In the genomic region with DNA sequence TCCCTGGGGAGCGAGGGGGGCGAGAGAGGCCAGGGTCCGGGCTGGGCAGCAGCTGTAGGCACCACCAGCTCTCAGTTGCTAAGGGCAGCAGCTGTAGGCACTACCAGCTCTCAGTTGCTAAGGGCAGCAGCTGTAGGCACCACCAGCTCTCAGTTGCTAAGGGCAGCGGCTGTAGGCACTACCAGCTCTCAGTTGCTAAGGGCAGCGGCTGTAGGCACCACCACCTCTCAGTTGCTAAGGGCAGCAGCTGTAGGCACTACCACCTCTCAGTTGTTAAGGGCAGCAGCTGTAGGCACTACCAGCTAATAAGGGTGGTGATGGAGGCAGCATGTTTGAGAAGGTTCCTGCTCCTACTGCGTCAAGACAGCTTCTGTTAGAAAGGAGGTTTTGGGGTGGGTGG, we compare ENCODE assay signal across 22 mouse cellular contexts. TPM values are rescaled to one million over a fixed set of nuclear protein-coding genes. Genes with fewer than 3 reads are reported as not detected.
DNase-seq lines count a peak whose midpoint lies in the region; ATAC-seq lines count a peak whose summit lies in the region.
"Had no signal": no experiment of that assay in that cellular context is flagged by ENCODE, and none has a peak within 500 bp of the region (broad histone marks: within the 10 kb centered on the region; RNA-seq: fewer than 3 reads in every experiment).

No protein-coding gene starts in this region.

- WGBS in forebrain, embryonic 14.5 days, result 62% methylated on average over 6 of the region's 6 CpGs
- WGBS in forebrain, embryonic 11.5 days, result 59% methylated on average over 6 of the region's 6 CpGs
- 58% methylated on average over 6 of the region's 6 CpGs for WGBS in limb, embryonic 10.5 days

- peak; percentile 52 for DNase-seq in forebrain, embryonic 14.5 days (ENCODE audit: low spot score)
- no peak for DNase-seq in forebrain, embryonic 11.5 days (ENCODE audit: low spot score)
- peak; percentile 29 for DNase-seq in left cerebral cortex, postnatal 4 days
- no peak for DNase-seq in left cerebral cortex, adult 18-20 months (ENCODE audit: low spot score in 2 of 2)
- DNase-seq in R1 (ENCODE audit: low read depth, low spot score), result peak; percentile 44
- DNase-seq in limb, embryonic 10.5 days (ENCODE audit: low spot score), result no peak
- no peak for DNase-seq in right cerebral cortex, postnatal 14 days
- no peak for DNase-seq in cerebellum, postnatal 25 days
- DNase-seq: adrenal gland, postnatal 10 days; cerebellum, adult 11 months; cerebellum, postnatal 10 days; gastrocnemius, postnatal 36 days; heart, postnatal 4 days; liver, embryonic 13.5 days; lung, postnatal 4 days; right cerebral cortex, adult 18-20 months; thymus, postnatal 36 days had no signal

- no peaks in the 10 kb centered on the region for H3K27me3 ChIP-seq in forebrain, embryonic 14.5 days (replicated peaks; ENCODE audit: control insufficient read depth, insufficient read depth, low read length)
- no peaks in the 10 kb centered on the region for H3K27me3 ChIP-seq in forebrain, embryonic 11.5 days (ENCODE audit: control insufficient read depth, insufficient read depth, low read length)
- peaks cover 60% of the 10 kb centered on the region for H3K27me3 ChIP-seq in limb, embryonic 10.5 days (ENCODE audit: low read depth, poor library complexity, severe bottlenecking)
- H3K27me3 ChIP-seq: CH12.LX; heart, embryonic 15.5 days; intestine, embryonic 15.5 days had no signal

- H3K27ac ChIP-seq in forebrain, embryonic 14.5 days (ENCODE audit: low read depth, low read length), result no peak overlapping the region
- no peak overlapping the region for H3K27ac ChIP-seq in forebrain, embryonic 11.5 days (ENCODE audit: low read depth, low read length)
- peak overlapping the region; percentile 78 for H3K27ac ChIP-seq in limb, embryonic 10.5 days
- H3K27ac ChIP-seq: heart, embryonic 15.5 days; intestine, embryonic 15.5 days; liver, embryonic 13.5 days; midbrain, embryonic 12.5 days had no signal

- no peaks in the 10 kb centered on the region for H3K9me3 ChIP-seq in forebrain, embryonic 14.5 days (replicated peaks; ENCODE audit: control insufficient read depth, low read length)
- H3K9me3 ChIP-seq in forebrain, embryonic 11.5 days (ENCODE audit: control insufficient read depth, low read length), result no peaks in the 10 kb centered on the region
- H3K9me3 ChIP-seq in limb, embryonic 10.5 days (replicated peaks), result no peaks in the 10 kb centered on the region
- H3K9me3 ChIP-seq: heart, embryonic 15.5 days; intestine, embryonic 15.5 days; liver, embryonic 13.5 days; midbrain, embryonic 12.5 days had no signal

- H3K36me3 ChIP-seq in forebrain, embryonic 14.5 days (ENCODE audit: control insufficient read depth, insufficient read depth, low read length), result no peaks in the 10 kb centered on the region
- no peaks in the 10 kb centered on the region for H3K36me3 ChIP-seq in forebrain, embryonic 11.5 days (ENCODE audit: control insufficient read depth, insufficient read depth, low read length)
- no peaks in the 10 kb centered on the region for H3K36me3 ChIP-seq in limb, embryonic 10.5 days
- H3K36me3 ChIP-seq: intestine, embryonic 15.5 days; liver, embryonic 13.5 days; midbrain, embryonic 12.5 days had no signal

- no peak overlapping the region for H3K4me3 ChIP-seq in forebrain, embryonic 14.5 days (ENCODE audit: low read depth, low read length)
- H3K4me3 ChIP-seq in forebrain, embryonic 11.5 days (ENCODE audit: low read depth, low read length), result no peak overlapping the region
- H3K4me3 ChIP-seq in limb, embryonic 10.5 days, result peak overlapping the region; percentile 11
- H3K4me3 ChIP-seq: heart, embryonic 15.5 days; intestine, embryonic 15.5 days; liver, embryonic 13.5 days; midbrain, embryonic 12.5 days had no signal

- no peak overlapping the region for H3K9ac ChIP-seq in forebrain, embryonic 14.5 days (ENCODE audit: low read length)
- H3K9ac ChIP-seq in forebrain, embryonic 11.5 days (ENCODE audit: low read length), result no peak overlapping the region
- H3K9ac ChIP-seq: heart, embryonic 15.5 days; intestine, embryonic 15.5 days; liver, embryonic 13.5 days; lung, embryonic 14.5 days; midbrain, embryonic 12.5 days had no signal

- H3K4me1 ChIP-seq in forebrain, embryonic 14.5 days (ENCODE audit: control insufficient read depth, insufficient read depth, low read length), result no peaks in the 10 kb centered on the region
- H3K4me1 ChIP-seq in forebrain, embryonic 11.5 days (replicated peaks; ENCODE audit: control insufficient read depth, insufficient read depth, low read length), result peaks cover 3% of the 10 kb centered on the region; the same call in 1 of the 2 replicates
- H3K4me1 ChIP-seq in limb, embryonic 10.5 days, result peaks cover 74% of the 10 kb centered on the region

- intact Hi-C loops in left cerebral cortex, postnatal 4 days (cut with DNase I), result no loop called here

- ATAC-seq in forebrain, embryonic 14.5 days, result no peak
- no peak for ATAC-seq in forebrain, embryonic 11.5 days (replicated peaks; ENCODE audit: low FRiP score)
- ATAC-seq: intestine, embryonic 15.5 days had no signal

- H3K4me2 ChIP-seq in forebrain, embryonic 14.5 days (ENCODE audit: low read length), result no peak overlapping the region
- no peak overlapping the region for H3K4me2 ChIP-seq in forebrain, embryonic 11.5 days (ENCODE audit: low read depth, low read length, severe bottlenecking)
- H3K4me2 ChIP-seq: heart, embryonic 15.5 days; intestine, embryonic 15.5 days; liver, embryonic 13.5 days; lung, embryonic 14.5 days; midbrain, embryonic 12.5 days had no signal

RNA-seq across cellular contexts. Expression of a gene that starts 45.5 kb away (rescaled TPM):
- polyA plus RNA-seq in forebrain, embryonic 14.5 days (2014; fragmentation: Nextera tagmentation; extraction: Ambion mirVana), result 10.4 and 12.4 TPM in 2 replicates
- polyA plus RNA-seq in forebrain, embryonic 11.5 days (2014; fragmentation: Nextera tagmentation; extraction: Ambion mirVana), result 20.6 and 23.6 TPM in 2 replicates
- 1 to 10 TPM; 2.5 to 3.7 TPM for total RNA-seq in left cerebral cortex, postnatal 4 days (2021)
- under 1 TPM in 1 of 2 experiments, not detected in 1; 0.88 TPM for total RNA-seq in left cerebral cortex, adult 18-20 months (2021)
- 18.9 and 21.6 TPM in 2 replicates for polyA plus RNA-seq in limb, embryonic 10.5 days (2016; fragmentation: Nextera tagmentation; extraction: Ambion mirVana)

RNA-seq across cellular contexts. Expression of a gene that starts 52.2 kb away (rescaled TPM):
- polyA plus RNA-seq in forebrain, embryonic 14.5 days (2014; fragmentation: Nextera tagmentation; extraction: Ambion mirVana), result 2.2 and 2.4 TPM in 2 replicates
- 1.9 and 3.3 TPM in 2 replicates for polyA plus RNA-seq in forebrain, embryonic 11.5 days (2014; fragmentation: Nextera tagmentation; extraction: Ambion mirVana)
- total RNA-seq in left cerebral cortex, postnatal 4 days (2021), result 1 to 10 TPM; 5.0 to 5.7 TPM
- 10 to 100 TPM; 10.4 to 13.5 TPM for total RNA-seq in left cerebral cortex, adult 18-20 months (2021)
- 1.5 and 2.3 TPM in 2 replicates for polyA plus RNA-seq in limb, embryonic 10.5 days (2016; fragmentation: Nextera tagmentation; extraction: Ambion mirVana)

Comparison
In these comparisons a context has a peak if more than half of its experiments do, and no peak if none do; other contexts are left out.
1. DNase-seq: peak in forebrain, embryonic 14.5 days (single experiment), left cerebral cortex, postnatal 4 days (single experiment) and R1 (single experiment); none in forebrain, embryonic 11.5 days (single experiment), left cerebral cortex, adult 18-20 months (0 of 2), limb, embryonic 10.5 days (single experiment), right cerebral cortex, postnatal 14 days (single experiment) and cerebellum, postnatal 25 days (0 of 2).